9 mouse cellular contexts compared by ENCODE assay signal in genomic region chr10:76997759-76998513, GRCm38 (mm10). TPM values are rescaled to one million over a fixed set of nuclear protein-coding genes. Genes with fewer than 3 reads are reported as not detected.
A peak's percentile ranks its signal among the peaks of the same experiment; 100 is the strongest.
DNase-seq lines count a peak whose midpoint lies in the region; ATAC-seq and TF ChIP-seq lines count a peak whose summit lies in the region.
"Had no signal": no experiment of that assay in that cellular context is flagged by ENCODE, and none has a peak within 500 bp of the region (broad histone marks: within the 10 kb centered on the region; RNA-seq: fewer than 3 reads in every experiment).

No protein-coding gene starts in this region.

- H3K4me2 ChIP-seq in midbrain, embryonic 11.5 days, result no peak overlapping the region
- no peak overlapping the region for H3K4me2 ChIP-seq in midbrain, embryonic 16.5 days (ENCODE audit: low read length)
- peak overlapping the region; percentile 10; the same call in 1 of the 2 replicates for H3K4me2 ChIP-seq in heart, embryonic 12.5 days

- no peak overlapping the region for H3K9ac ChIP-seq in midbrain, embryonic 11.5 days (ENCODE audit: low read length)
- H3K9ac ChIP-seq in midbrain, embryonic 16.5 days (ENCODE audit: low read depth, low read length), result no peak overlapping the region
- H3K9ac ChIP-seq in heart, embryonic 12.5 days, result no peak overlapping the region

- no peaks in the 10 kb centered on the region for H3K9me3 ChIP-seq in midbrain, embryonic 11.5 days (ENCODE audit: control insufficient read depth, low read length)
- peaks cover 4% of the 10 kb centered on the region; the same call in 1 of the 2 replicates for H3K9me3 ChIP-seq in midbrain, embryonic 16.5 days (replicated peaks; ENCODE audit: control insufficient read depth, low read length, poor library complexity, severe bottlenecking)
- peaks cover 9% of the 10 kb centered on the region for H3K9me3 ChIP-seq in heart, embryonic 12.5 days (replicated peaks)

- no peaks in the 10 kb centered on the region for H3K4me1 ChIP-seq in midbrain, embryonic 11.5 days (ENCODE audit: control insufficient read depth, insufficient read depth, low read length)
- no peaks in the 10 kb centered on the region for H3K4me1 ChIP-seq in midbrain, embryonic 16.5 days (ENCODE audit: control insufficient read depth, insufficient read depth, low read length)
- H3K4me1 ChIP-seq in heart, embryonic 12.5 days (replicated peaks), result peaks cover 10% of the 10 kb centered on the region
- H3K4me1 ChIP-seq in thymus, adult 2 months (replicated peaks; ENCODE audit: control insufficient read depth, insufficient read depth, low read length), result no peaks in the 10 kb centered on the region
- H3K4me1 ChIP-seq: megakaryocyte, embryonic 14.5 days had no signal

- DNase-seq in midbrain, embryonic 11.5 days (ENCODE audit: low spot score, missing footprints), result peak; percentile 56
- peak; percentile 72 for DNase-seq in cerebellum, adult 8-10 months
- peak; percentile 92 for DNase-seq in kidney, postnatal 14 days
- DNase-seq in ovary, postnatal 14 days (ENCODE audit: low spot score), result peak; percentile 77
- no peak for DNase-seq in frontal cortex, postnatal 14 days (ENCODE audit: low spot score in 2 of 2)
- DNase-seq in thymus, adult 2 months, result no peak

- H3K27ac ChIP-seq in midbrain, embryonic 11.5 days (ENCODE audit: low read depth, low read length), result no peak overlapping the region
- no peak overlapping the region for H3K27ac ChIP-seq in midbrain, embryonic 16.5 days (ENCODE audit: low read length)
- H3K27ac ChIP-seq in heart, embryonic 12.5 days (ENCODE audit: poor library complexity, severe bottlenecking), result peak overlapping the region; percentile 81
- H3K27ac ChIP-seq in thymus, adult 2 months (ENCODE audit: control insufficient read depth, insufficient read depth, low read length), result no peak overlapping the region

- WGBS in midbrain, embryonic 11.5 days, result 81% methylated on average over 17 of the region's 17 CpGs
- 79% methylated on average over 17 of the region's 17 CpGs for WGBS in midbrain, embryonic 16.5 days
- WGBS in heart, embryonic 12.5 days, result 29% methylated on average over 17 of the region's 17 CpGs
- WGBS in thymus, adult 2 months, result 84% methylated on average over 17 of the region's 17 CpGs

- no peak overlapping the region for H3K4me3 ChIP-seq in midbrain, embryonic 11.5 days (ENCODE audit: low read depth, low read length)
- H3K4me3 ChIP-seq in midbrain, embryonic 16.5 days (ENCODE audit: low read depth, low read length), result no peak overlapping the region
- no peak overlapping the region for H3K4me3 ChIP-seq in heart, embryonic 12.5 days
- no peak overlapping the region for H3K4me3 ChIP-seq in thymus, adult 2 months (ENCODE audit: control insufficient read depth, insufficient read depth, low read length)
- H3K4me3 ChIP-seq: megakaryocyte, embryonic 14.5 days had no signal

- no peak for TF ChIP-seq CTCF in thymus, adult 2 months (IDR thresholded peaks at IDR 0.05; ENCODE audit: borderline replicate concordance, control insufficient read depth, extremely low read depth, insufficient read depth, low read length, poor library complexity)

- no peaks in the 10 kb centered on the region for H3K27me3 ChIP-seq in midbrain, embryonic 11.5 days (ENCODE audit: control insufficient read depth, insufficient read depth, low read length)
- no peaks in the 10 kb centered on the region for H3K27me3 ChIP-seq in midbrain, embryonic 16.5 days (ENCODE audit: control insufficient read depth, insufficient read depth, low read depth, low read length)
- H3K27me3 ChIP-seq in heart, embryonic 12.5 days (replicated peaks), result no peaks in the 10 kb centered on the region
- no peaks in the 10 kb centered on the region for H3K27me3 ChIP-seq in thymus, adult 2 months (ENCODE audit: control insufficient read depth, insufficient read depth, low read length)

- no peaks in the 10 kb centered on the region for H3K36me3 ChIP-seq in midbrain, embryonic 11.5 days (ENCODE audit: control insufficient read depth, insufficient read depth, low read length)
- no peaks in the 10 kb centered on the region for H3K36me3 ChIP-seq in midbrain, embryonic 16.5 days (ENCODE audit: control insufficient read depth, insufficient read depth, low read length)
- H3K36me3 ChIP-seq in heart, embryonic 12.5 days, result no peaks in the 10 kb centered on the region
- no peaks in the 10 kb centered on the region for H3K36me3 ChIP-seq in thymus, adult 2 months (ENCODE audit: control insufficient read depth, insufficient read depth, low read length)

- TF ChIP-seq POLR2A in thymus, adult 2 months (IDR thresholded peaks at IDR 0.05; ENCODE audit: control insufficient read depth, extremely low read depth, insufficient read depth, low read length, poor library complexity), result no peak

- no peak for ATAC-seq in midbrain, embryonic 11.5 days (ENCODE audit: low FRiP score)
- no peak for ATAC-seq in midbrain, embryonic 16.5 days
- ATAC-seq in heart, embryonic 12.5 days (ENCODE audit: insufficient number of reproducible peaks, low FRiP score), result peak; percentile 89

RNA-seq across cellular contexts. Expression of gene Slc19a1, which starts 34.1 kb away (rescaled TPM):
- 27.5 and 29.5 TPM in 2 replicates for polyA plus RNA-seq in midbrain, embryonic 11.5 days (2014; fragmentation: Nextera tagmentation; extraction: Ambion mirVana)
- 44.2 and 44.4 TPM in 2 replicates for polyA plus RNA-seq in midbrain, embryonic 16.5 days (2015; fragmentation: Nextera tagmentation; extraction: Ambion mirVana)
- polyA plus RNA-seq in heart, embryonic 12.5 days (2016; fragmentation: Nextera tagmentation; extraction: Ambion mirVana), result 12.9 and 15.4 TPM in 2 replicates
- 97.7 and 110 TPM in 2 replicates for polyA plus RNA-seq in thymus, adult 2 months (2012; rRNA removed)

RNA-seq across cellular contexts. Expression of gene Pcbp3, which starts 36.2 kb away (rescaled TPM):
- 34.4 and 41.5 TPM in 2 replicates for polyA plus RNA-seq in midbrain, embryonic 11.5 days (2014; fragmentation: Nextera tagmentation; extraction: Ambion mirVana)
- 68.8 and 78.8 TPM in 2 replicates for polyA plus RNA-seq in midbrain, embryonic 16.5 days (2015; fragmentation: Nextera tagmentation; extraction: Ambion mirVana)
- 11.7 and 12.6 TPM in 2 replicates for polyA plus RNA-seq in heart, embryonic 12.5 days (2016; fragmentation: Nextera tagmentation; extraction: Ambion mirVana)
- polyA plus RNA-seq in thymus, adult 2 months (2012; rRNA removed), result 12.7 and 18.6 TPM in 2 replicates

Comparison
In these comparisons a context has a peak if more than half of its experiments do, and no peak if none do; other contexts are left out.
1. DNase-seq: peak in midbrain, embryonic 11.5 days (single experiment), cerebellum, adult 8-10 months (single experiment), kidney, postnatal 14 days (single experiment) and ovary, postnatal 14 days (single experiment); none in frontal cortex, postnatal 14 days (0 of 2) and thymus, adult 2 months (single experiment).